Mouse (Mus musculus): ENCODE results near the gene Trim52. TPM values are rescaled to one million over a fixed set of nuclear protein-coding genes. Genes with fewer than 3 reads are reported as not detected.
"Not testable (repeated sequence)": the region's sequence is repeated elsewhere in the genome, so short reads cannot be mapped to it uniquely, and the experiment has no call there.

Gene Trim52
- polyA plus RNA-seq, 1 experiment, result not detected

GRCm38 (mm10) chr14:106151188-106151587 is 45.2 kb downstream of the Trim52 start:
- H3K4me3 ChIP-seq (ENCODE audit: insufficient read depth, low read depth, low read length), result no peak overlapping the region
- H3K4me1 ChIP-seq (ENCODE audit: control insufficient read depth, insufficient read depth, low read length), result peaks cover 3% of the 10 kb centered on the region; the same call in 1 of the 2 replicates
- TF ChIP-seq CTCF (IDR thresholded peaks at IDR 0.05; ENCODE audit: insufficient read depth, low read depth, low read length) (no peak), POLR2A (IDR thresholded peaks at IDR 0.05; ENCODE audit: insufficient read depth, low read depth, low read length) (no peak)
- 69% methylated on average over 2 of the region's 2 CpGs for WGBS
- no peak overlapping the region for H3K27ac ChIP-seq (ENCODE audit: insufficient read depth, low read depth, low read length)

DNA sequence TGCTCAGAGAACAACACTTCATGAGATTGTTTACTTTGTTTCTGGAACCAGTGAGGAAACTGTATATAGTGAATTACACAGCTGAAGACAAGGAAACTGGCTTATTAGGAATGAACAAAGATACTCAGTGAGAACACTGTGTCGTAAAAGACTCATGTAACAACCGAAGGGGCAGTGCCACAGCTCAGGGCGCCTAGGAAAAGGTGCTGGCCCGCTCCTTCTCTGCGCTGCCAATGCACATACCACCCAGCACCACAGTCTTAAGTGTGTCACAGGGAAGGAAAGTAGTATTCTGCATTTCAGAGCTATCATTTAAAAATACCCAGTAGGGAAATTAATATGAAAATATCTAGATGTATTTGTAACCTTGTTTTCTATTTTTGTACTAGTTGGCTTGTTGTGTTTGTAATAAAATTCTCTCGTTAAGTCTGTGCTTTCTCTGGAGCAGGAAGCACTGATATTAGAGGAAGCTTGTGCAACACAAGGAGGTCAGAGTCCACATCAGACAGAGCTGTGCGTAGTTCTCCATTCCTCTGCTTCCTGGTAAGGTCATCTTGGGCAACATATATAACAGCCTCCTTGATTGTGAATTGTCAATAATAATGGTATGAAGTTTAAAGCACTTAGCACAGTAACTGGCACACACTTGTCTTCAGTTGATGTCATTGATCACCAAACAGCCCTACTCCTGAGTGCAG is 49.0 kb downstream of the Trim52 start:
- Histone ChIP-seq H3K27ac (ENCODE audit: insufficient read depth, low read depth, low read length) (no peak overlapping the region), H3K4me1 (ENCODE audit: control insufficient read depth, insufficient read depth, low read length) (peaks cover 3% of the 10 kb centered on the region; the same call in 1 of the 2 replicates), H3K4me3 (ENCODE audit: insufficient read depth, low read depth, low read length) (no peak overlapping the region)
- WGBS, result 83% methylated on average over 7 of the region's 7 CpGs
- TF ChIP-seq CTCF (IDR thresholded peaks at IDR 0.05; ENCODE audit: insufficient read depth, low read depth, low read length), result no peak
- TF ChIP-seq POLR2A (IDR thresholded peaks at IDR 0.05; ENCODE audit: insufficient read depth, low read depth, low read length), result no peak

- WGBS, result 72% methylated on average over 1 of the region's 1 CpGs
- no peak for TF ChIP-seq CTCF (IDR thresholded peaks at IDR 0.05; ENCODE audit: insufficient read depth, low read depth, low read length)
- TF ChIP-seq POLR2A (IDR thresholded peaks at IDR 0.05; ENCODE audit: insufficient read depth, low read depth, low read length), result no peak
- Histone ChIP-seq H3K27ac (ENCODE audit: insufficient read depth, low read depth, low read length) (no peak overlapping the region), H3K4me3 (ENCODE audit: insufficient read depth, low read depth, low read length) (no peak overlapping the region), H3K4me1 (ENCODE audit: control insufficient read depth, insufficient read depth, low read length) (peaks cover 3% of the 10 kb centered on the region; the same call in 1 of the 2 replicates)
These were observed 50.5 kb downstream of the Trim52 start for GRCm38 (mm10) chr14:106156533-106156932.

DNA sequence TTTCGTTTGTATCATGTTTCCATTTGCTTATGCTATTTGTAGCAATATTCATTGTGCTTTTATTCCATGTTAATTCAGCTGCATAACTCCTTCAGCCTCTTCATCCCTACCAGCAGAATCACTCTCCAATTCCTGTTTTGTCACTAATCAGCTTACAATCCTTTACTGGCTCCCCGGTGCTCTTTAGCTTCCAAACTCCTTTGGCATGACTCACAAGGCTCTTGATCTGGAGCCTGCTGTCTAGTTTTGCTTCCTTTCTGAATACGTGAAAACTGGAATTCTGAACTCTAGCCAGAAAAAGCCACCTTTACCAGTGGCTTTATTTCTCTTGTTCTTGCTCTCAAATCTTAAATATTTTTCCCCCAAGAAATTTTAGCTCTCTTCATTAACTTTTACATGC is 56.3 kb downstream of the Trim52 start:
- no peaks in the 10 kb centered on the region for H3K4me1 ChIP-seq (ENCODE audit: control insufficient read depth, insufficient read depth, low read length)
- no peak overlapping the region for H3K27ac ChIP-seq (ENCODE audit: insufficient read depth, low read depth, low read length)
- 30% methylated on average over 3 of the region's 3 CpGs for WGBS
- no peak for TF ChIP-seq POLR2A (IDR thresholded peaks at IDR 0.05; ENCODE audit: insufficient read depth, low read depth, low read length)
- no peak for TF ChIP-seq CTCF (IDR thresholded peaks at IDR 0.05; ENCODE audit: insufficient read depth, low read depth, low read length)
- no peak overlapping the region for H3K4me3 ChIP-seq (ENCODE audit: insufficient read depth, low read depth, low read length)

- no peak for TF ChIP-seq CTCF (IDR thresholded peaks at IDR 0.05; ENCODE audit: insufficient read depth, low read depth, low read length)
- TF ChIP-seq POLR2A (IDR thresholded peaks at IDR 0.05; ENCODE audit: insufficient read depth, low read depth, low read length), result no peak
- H3K4me1 ChIP-seq (ENCODE audit: control insufficient read depth, insufficient read depth, low read length), result no peaks in the 10 kb centered on the region
- no peak overlapping the region for H3K4me3 ChIP-seq (ENCODE audit: insufficient read depth, low read depth, low read length)
These were observed 57.2 kb downstream of the Trim52 start for GRCm38 (mm10) chr14:106163196-106163595.

DNA sequence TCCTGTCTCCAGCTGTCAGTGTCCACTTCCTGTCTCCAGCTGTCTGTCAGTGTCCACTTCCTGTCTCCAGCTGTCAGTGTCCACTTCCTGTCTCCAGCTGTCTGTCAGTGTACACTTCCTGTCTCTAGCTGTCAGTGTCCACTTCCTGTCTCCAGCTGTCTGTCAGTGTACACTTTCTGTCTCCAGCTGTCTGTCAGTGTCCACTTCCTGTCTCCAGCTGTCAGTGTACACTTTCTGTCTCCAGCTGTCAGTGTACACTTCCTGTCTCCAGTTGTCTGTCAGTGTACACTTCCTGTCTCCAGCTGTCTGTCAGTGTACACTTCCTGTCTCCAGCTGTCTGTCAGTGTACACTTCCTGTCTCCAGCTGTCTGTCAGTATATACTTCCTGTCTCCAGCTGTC is 57.9 kb downstream of the Trim52 start:
- not testable (repeated sequence) for H3K27ac ChIP-seq (ENCODE audit: insufficient read depth, low read depth, low read length); H3K4me1 ChIP-seq (ENCODE audit: control insufficient read depth, insufficient read depth, low read length); H3K4me3 ChIP-seq (ENCODE audit: insufficient read depth, low read depth, low read length)

More at GRCm38 (mm10) chr14:106163196-106163595, 57.2 kb downstream of the Trim52 start:
- H3K27ac ChIP-seq (ENCODE audit: insufficient read depth, low read depth, low read length), result no peak overlapping the region

- TF ChIP-seq POLR2A (IDR thresholded peaks at IDR 0.05; ENCODE audit: insufficient read depth, low read depth, low read length) (no peak), CTCF (IDR thresholded peaks at IDR 0.05; ENCODE audit: insufficient read depth, low read depth, low read length) (no peak)
- Histone ChIP-seq H3K4me1 (ENCODE audit: control insufficient read depth, insufficient read depth, low read length) (no peaks in the 10 kb centered on the region), H3K27ac (ENCODE audit: insufficient read depth, low read depth, low read length) (no peak overlapping the region), H3K4me3 (ENCODE audit: insufficient read depth, low read depth, low read length) (no peak overlapping the region)
- 50% methylated on average over 5 of the region's 5 CpGs for WGBS
These were observed 70.9 kb downstream of the Trim52 start for GRCm38 (mm10) chr14:106176879-106177278.

- 75% methylated on average over 4 of the region's 4 CpGs for WGBS
- no peaks in the 10 kb centered on the region for H3K4me1 ChIP-seq (ENCODE audit: control insufficient read depth, insufficient read depth, low read length)
- TF ChIP-seq CTCF (IDR thresholded peaks at IDR 0.05; ENCODE audit: insufficient read depth, low read depth, low read length) (no peak), POLR2A (IDR thresholded peaks at IDR 0.05; ENCODE audit: insufficient read depth, low read depth, low read length) (no peak)
- no peak overlapping the region for H3K4me3 ChIP-seq (ENCODE audit: insufficient read depth, low read depth, low read length)
- H3K27ac ChIP-seq (ENCODE audit: insufficient read depth, low read depth, low read length), result no peak overlapping the region
These were observed 72.2 kb downstream of the Trim52 start for GRCm38 (mm10) chr14:106178245-106178644.

- TF ChIP-seq POLR2A (IDR thresholded peaks at IDR 0.05; ENCODE audit: insufficient read depth, low read depth, low read length) (no peak), CTCF (IDR thresholded peaks at IDR 0.05; ENCODE audit: insufficient read depth, low read depth, low read length) (no peak)
- Histone ChIP-seq H3K4me1 (ENCODE audit: control insufficient read depth, insufficient read depth, low read length) (no peaks in the 10 kb centered on the region), H3K27ac (ENCODE audit: insufficient read depth, low read depth, low read length) (no peak overlapping the region), H3K4me3 (ENCODE audit: insufficient read depth, low read depth, low read length) (no peak overlapping the region)
- WGBS, result 81% methylated on average over 8 of the region's 8 CpGs
These were observed 73.2 kb downstream of the Trim52 start for GRCm38 (mm10) chr14:106179102-106179727.

Data from olfactory bulb, adult 2 months (tissue).